Mouse (Mus musculus) midbrain, embryonic 10.5 days (tissue): ENCODE measurements around the gene Fdps. TPM values are rescaled to one million over a fixed set of nuclear protein-coding genes. Genes with fewer than 3 reads are reported as not detected.

Experiments used
- DNase-seq: peaks from one replicate; pipeline ENCODE4 v3.0.0-alpha.2; 2017; ENCODE audit warnings: low spot score
- H3K27ac ChIP-seq: fragments of 300-500 bp; sonication (generic); replicated peaks from 2 replicates; pipeline ENCODE4 v1.5.1; 2016; ENCODE audit warnings: mild to moderate bottlenecking
- H3K27me3 ChIP-seq: fragments of 300-500 bp; sonication (generic); 2 replicates; pipeline ENCODE4 v1.6.1; 2016; ENCODE audit warnings: low read depth, mild to moderate bottlenecking; ENCODE audit not compliant: poor library complexity, severe bottlenecking
- H3K36me3 ChIP-seq: fragments of 300-500 bp; sonication (generic); 2 replicates; pipeline ENCODE4 v1.6.1; 2016; ENCODE audit warnings: mild to moderate bottlenecking, moderate library complexity
- H3K4me1 ChIP-seq: fragments of 300-500 bp; sonication (generic); 2 replicates; pipeline ENCODE4 v1.6.1; 2016
- H3K4me3 ChIP-seq: fragments of 300-500 bp; sonication (generic); 2 replicates; pipeline ENCODE4 v1.5.1; 2016; ENCODE audit warnings: mild to moderate bottlenecking, moderate library complexity
- H3K9me3 ChIP-seq: fragments of 300-500 bp; sonication (generic); replicated peaks from 2 replicates; pipeline ENCODE4 v1.6.1; 2016; ENCODE audit warnings: mild to moderate bottlenecking
- WGBS: fragments of 180-500 bp; shearing (Covaris S2); methylation state at CpG from one replicate; pipeline ENCODE4 v1.1.7; 2016; 5-methylcytosine and 5-hydroxymethylcytosine counted together
- polyA plus RNA-seq: library from polyadenylated mRNA; unstranded; fragments of >200 nt; fragmentation: Nextera tagmentation; extraction: Ambion mirVana; gene quantifications from 2 replicates; pipeline ENCODE4 v1.2.1, GENCODE M21; 2016

Gene Fdps
- polyA plus RNA-seq, 1 experiment from 2014 or later, result 366 TPM

DNA sequence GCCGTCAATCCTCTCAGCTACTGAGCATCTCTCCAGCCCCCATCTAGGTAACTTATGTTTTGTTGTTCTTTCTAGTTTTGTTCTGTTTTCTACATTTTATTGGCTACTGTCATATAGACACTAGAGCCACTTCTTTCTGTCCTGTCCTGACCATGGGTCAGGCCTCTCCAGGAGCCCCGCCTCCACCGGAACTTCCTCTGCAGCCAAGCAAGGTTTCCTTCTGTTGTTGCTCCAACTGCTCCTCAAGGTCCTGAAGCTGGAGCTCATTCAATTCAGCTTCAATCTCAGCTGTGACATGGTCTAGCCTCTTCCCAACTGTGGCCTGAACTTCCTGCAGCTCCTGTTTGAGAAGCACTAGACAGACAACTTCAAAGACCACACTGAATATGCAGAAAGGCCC is 28.1 kb upstream of the Fdps start:
- WGBS, result 90% methylated on average over 3 of the region's 3 CpGs
- Histone ChIP-seq H3K9me3 (no peaks in the 10 kb centered on the region), H3K4me3 (no peak overlapping the region), H3K27me3 (peaks cover 22% of the 10 kb centered on the region), H3K36me3 (no peaks in the 10 kb centered on the region), H3K27ac (no peak overlapping the region), H3K4me1 (peaks cover 17% of the 10 kb centered on the region)
- DNase-seq, result no peak

DNA sequence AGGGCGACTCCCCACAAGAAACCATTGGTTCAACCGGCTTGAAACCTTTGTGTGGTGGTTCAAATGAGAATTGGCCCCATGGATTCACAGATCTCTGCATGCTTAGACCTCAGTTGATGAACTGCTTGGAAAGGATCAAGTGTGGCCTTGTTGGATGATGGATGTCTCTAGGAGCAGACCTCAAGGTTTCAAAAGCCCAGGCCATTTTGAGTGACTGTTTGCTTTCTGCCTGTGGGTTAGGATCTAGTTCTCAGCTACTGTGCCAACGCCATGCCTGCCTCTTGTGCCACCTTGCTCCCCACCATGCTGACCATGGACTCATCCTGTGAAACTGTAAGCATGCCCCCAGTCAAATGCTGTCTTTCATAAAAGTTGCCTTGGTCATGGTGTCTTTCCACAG is 24.2 kb upstream of the Fdps start:
- H3K9me3 ChIP-seq, result no peaks in the 10 kb centered on the region
- 83% methylated on average over 3 of the region's 3 CpGs for WGBS
- DNase-seq, result no peak
- no peaks in the 10 kb centered on the region for H3K36me3 ChIP-seq
- no peak overlapping the region for H3K27ac ChIP-seq
- H3K4me3 ChIP-seq, result no peak overlapping the region
- H3K4me1 ChIP-seq, result 0 out of 2 replicates have a peak, but pooled peaks cover 7% of the 10 kb centered on the region
- H3K27me3 ChIP-seq, result no peaks in the 10 kb centered on the region

DNA sequence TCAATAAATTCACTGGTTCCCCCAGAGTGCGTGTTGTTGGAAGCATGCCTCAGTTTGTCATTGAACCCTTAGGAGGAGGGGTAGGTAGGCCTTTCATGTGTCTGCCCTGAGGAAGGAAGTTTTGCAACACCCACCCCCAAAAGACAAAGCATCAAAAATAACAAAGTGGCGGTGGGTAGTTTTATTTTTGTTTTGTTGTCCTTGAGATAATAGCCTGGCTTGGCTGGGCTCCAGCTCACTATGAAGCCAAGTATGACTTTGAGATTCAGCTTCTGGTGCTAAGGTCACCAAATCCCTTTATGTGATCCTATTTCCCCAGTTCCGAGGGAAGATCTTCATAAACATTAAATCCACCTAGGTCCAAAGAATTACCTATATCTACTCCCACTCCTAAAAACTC is 22.5 kb upstream of the Fdps start:
- Histone ChIP-seq H3K9me3 (no peaks in the 10 kb centered on the region), H3K4me1 (0 out of 2 replicates have a peak, but pooled peaks cover 7% of the 10 kb centered on the region), H3K36me3 (no peaks in the 10 kb centered on the region), H3K4me3 (no peak overlapping the region), H3K27me3 (no peaks in the 10 kb centered on the region), H3K27ac (no peak overlapping the region)
- WGBS, result 87% methylated on average over 3 of the region's 3 CpGs
- no peak for DNase-seq

DNA sequence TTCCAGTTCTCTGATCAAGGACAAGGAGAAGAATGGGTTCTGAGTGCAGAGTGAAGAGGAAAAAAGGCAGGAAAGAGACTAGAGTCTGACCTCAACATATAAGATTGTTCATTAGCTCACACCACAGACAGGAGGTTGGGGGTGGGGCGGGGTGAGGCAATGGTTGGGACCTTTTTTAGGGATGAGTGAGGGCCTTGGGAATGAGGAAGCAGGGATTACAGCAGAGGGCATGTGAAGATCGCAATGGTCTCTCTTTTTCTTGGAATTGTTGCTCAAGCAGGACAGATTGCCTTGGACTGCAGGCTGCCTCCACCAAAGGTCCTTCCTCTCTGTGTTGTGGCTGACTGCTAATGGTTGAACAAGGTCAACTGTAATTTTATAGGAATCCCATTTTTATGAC is 21.6 kb upstream of the Fdps start:
- H3K4me3 ChIP-seq, result no peak overlapping the region
- WGBS, result 84% methylated on average over 2 of the region's 2 CpGs

DNA sequence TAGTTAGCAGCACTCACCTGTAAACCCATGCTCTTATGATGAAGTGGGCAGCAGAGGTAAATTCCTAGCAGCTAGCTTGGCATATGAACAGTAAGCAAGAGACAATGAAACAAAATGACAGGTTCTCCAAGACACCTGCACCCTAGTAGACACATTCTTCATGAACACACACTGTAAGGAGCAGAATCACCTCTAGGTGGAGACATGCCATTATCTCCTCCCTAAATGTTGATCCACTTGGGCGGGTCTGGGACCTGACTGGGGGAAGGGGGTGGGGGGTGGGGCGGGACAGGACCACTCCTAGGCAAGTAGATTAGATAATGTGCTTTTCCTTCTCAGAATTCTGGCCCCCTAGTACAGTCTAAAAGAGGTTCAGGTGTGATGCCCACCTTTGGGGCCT is 13.8 kb upstream of the Fdps start:
- H3K36me3 ChIP-seq, result no peaks in the 10 kb centered on the region
- 14% methylated on average over 2 of the region's 2 CpGs for WGBS
- no peak overlapping the region for H3K4me3 ChIP-seq
- no peaks in the 10 kb centered on the region for H3K9me3 ChIP-seq
- no peaks in the 10 kb centered on the region for H3K27me3 ChIP-seq
- H3K27ac ChIP-seq, result no peak overlapping the region
- no peak for DNase-seq
- H3K4me1 ChIP-seq, result no peaks in the 10 kb centered on the region

More for the DNA sequence above, 21.6 kb upstream of the Fdps start:
- Histone ChIP-seq H3K9me3 (no peaks in the 10 kb centered on the region), H3K27me3 (no peaks in the 10 kb centered on the region), H3K27ac (no peak overlapping the region), H3K36me3 (no peaks in the 10 kb centered on the region), H3K4me1 (0 out of 2 replicates have a peak, but pooled peaks cover 3% of the 10 kb centered on the region)
- DNase-seq, result no peak

DNA sequence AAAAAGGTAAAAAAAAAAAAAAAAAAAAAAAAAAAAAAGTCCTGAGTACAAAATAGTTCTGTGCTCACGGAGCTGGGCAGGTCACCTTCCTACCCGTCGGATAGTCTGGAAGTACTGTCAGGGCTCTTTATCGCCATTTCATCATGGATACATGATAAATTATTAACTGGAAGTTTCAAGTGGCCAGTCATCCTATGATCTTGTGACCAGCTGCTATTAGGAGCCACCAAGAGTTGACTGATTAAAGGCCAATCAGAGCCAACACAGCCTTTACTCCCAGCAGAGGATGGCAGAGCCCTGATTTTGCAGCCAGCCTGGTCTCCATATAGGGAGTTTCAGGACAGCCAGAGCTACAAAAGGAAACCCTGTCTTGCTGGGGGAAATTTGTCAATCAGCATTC is 11.3 kb upstream of the Fdps start:
- Histone ChIP-seq H3K27me3 (no peaks in the 10 kb centered on the region), H3K27ac (no peak overlapping the region), H3K9me3 (no peaks in the 10 kb centered on the region), H3K36me3 (no peaks in the 10 kb centered on the region), H3K4me3 (no peak overlapping the region), H3K4me1 (no peaks in the 10 kb centered on the region)
- WGBS, result 90% methylated on average over 4 of the region's 4 CpGs
- DNase-seq, result no peak

DNA sequence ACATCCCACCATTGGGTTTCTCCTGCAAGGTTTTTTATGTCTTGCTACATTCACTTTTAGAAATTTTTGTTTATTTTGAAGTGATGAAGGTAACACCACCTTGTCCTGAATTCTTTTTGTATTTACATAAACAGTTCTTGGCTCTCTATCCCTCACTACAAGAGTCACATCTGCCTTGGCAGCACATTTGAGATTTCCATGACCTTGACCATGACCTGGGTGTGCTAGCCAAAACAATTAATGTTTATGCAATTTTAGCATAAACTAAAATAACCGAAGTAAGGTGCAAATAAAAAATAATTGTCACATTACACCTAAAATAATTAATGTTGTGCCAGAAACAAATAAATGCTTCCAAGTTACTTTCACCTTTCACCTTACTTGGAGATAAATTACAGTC is 6.4 kb upstream of the Fdps start:
- no peaks in the 10 kb centered on the region for H3K9me3 ChIP-seq

DNA sequence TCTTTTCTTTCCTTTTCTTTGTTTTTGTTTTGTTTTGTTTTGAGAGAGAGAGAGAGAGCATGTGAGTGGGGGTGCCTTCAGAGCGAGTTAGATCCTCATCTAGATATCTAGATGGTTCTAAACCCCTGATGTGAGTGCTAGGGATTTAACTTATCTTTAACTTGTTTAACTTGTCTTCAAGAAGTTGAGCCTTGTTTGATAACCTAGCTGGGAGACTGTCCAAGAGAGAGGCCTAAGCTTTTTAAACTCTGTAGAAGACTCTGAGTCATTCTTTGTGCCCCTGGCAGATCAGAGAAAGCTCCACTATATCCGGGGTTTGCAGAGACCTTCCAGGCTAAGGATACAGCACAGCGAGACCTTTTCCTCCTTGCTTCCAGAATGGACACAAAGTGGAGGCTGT is 5.8 kb upstream of the Fdps start:
- no peaks in the 10 kb centered on the region for H3K9me3 ChIP-seq
- no peaks in the 10 kb centered on the region for H3K36me3 ChIP-seq
- no peaks in the 10 kb centered on the region for H3K27me3 ChIP-seq
- peaks cover 4% of the 10 kb centered on the region for H3K4me1 ChIP-seq
- H3K27ac ChIP-seq, result no peak overlapping the region
- 79% methylated on average over 3 of the region's 3 CpGs for WGBS
- no peak overlapping the region for H3K4me3 ChIP-seq
- DNase-seq, result no peak

More for the DNA sequence above, 6.4 kb upstream of the Fdps start:
- H3K36me3 ChIP-seq, result no peaks in the 10 kb centered on the region
- H3K4me1 ChIP-seq, result no peaks in the 10 kb centered on the region
- 78% methylated on average over 1 of the region's 1 CpGs for WGBS
- no peaks in the 10 kb centered on the region for H3K27me3 ChIP-seq
- no peak overlapping the region for H3K27ac ChIP-seq
- DNase-seq, result no peak
- H3K4me3 ChIP-seq, result no peak overlapping the region

DNA sequence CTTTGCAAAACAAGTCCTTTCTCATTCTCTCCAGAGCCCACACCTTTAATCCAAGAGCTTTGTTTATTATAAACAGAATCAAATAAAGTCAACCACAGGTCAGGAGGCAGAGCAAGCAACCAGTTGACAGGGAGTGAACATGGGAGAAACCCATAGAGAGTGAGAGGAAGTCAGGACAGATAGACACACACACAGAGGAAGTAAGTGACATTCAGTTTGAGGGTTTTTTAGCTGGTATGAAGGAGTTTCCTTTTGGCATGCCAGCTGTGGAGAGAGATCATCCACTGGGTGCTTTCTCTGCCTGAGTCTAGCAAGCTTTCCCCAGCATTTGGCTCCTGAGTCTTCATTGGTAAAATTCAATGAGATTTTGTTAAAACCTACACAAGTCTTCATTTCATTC is 5.1 kb upstream of the Fdps start:
- no peaks in the 10 kb centered on the region for H3K27me3 ChIP-seq
- DNase-seq, result no peak
- no peak overlapping the region for H3K27ac ChIP-seq
- no peak overlapping the region for H3K4me3 ChIP-seq
- H3K9me3 ChIP-seq, result no peaks in the 10 kb centered on the region
- H3K4me1 ChIP-seq, result peaks cover 9% of the 10 kb centered on the region
- no peaks in the 10 kb centered on the region for H3K36me3 ChIP-seq

DNA sequence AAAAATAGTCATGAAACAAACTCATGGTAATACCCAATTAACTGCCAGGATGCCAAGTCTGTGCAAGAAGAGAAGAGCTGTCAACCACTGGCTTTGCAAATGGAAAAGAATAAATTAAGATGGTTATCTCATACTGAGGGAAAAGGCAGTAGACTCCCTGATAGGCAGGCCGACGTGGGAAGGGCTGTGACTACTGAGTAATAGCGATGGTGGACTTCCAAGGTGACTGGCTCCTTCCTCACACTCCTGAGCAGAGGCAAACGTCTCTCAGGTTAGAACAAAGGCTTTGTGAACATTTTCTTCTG is 1.5 kb upstream of the Fdps start:
- Histone ChIP-seq H3K4me1 (peaks cover 38% of the 10 kb centered on the region), H3K27ac (peak overlapping the region; percentile 80), H3K27me3 (no peaks in the 10 kb centered on the region), H3K36me3 (peaks cover 22% of the 10 kb centered on the region), H3K4me3 (no peak overlapping the region), H3K9me3 (no peaks in the 10 kb centered on the region)
- DNase-seq, result no peak
- 81% methylated on average over 4 of the region's 4 CpGs for WGBS

DNA sequence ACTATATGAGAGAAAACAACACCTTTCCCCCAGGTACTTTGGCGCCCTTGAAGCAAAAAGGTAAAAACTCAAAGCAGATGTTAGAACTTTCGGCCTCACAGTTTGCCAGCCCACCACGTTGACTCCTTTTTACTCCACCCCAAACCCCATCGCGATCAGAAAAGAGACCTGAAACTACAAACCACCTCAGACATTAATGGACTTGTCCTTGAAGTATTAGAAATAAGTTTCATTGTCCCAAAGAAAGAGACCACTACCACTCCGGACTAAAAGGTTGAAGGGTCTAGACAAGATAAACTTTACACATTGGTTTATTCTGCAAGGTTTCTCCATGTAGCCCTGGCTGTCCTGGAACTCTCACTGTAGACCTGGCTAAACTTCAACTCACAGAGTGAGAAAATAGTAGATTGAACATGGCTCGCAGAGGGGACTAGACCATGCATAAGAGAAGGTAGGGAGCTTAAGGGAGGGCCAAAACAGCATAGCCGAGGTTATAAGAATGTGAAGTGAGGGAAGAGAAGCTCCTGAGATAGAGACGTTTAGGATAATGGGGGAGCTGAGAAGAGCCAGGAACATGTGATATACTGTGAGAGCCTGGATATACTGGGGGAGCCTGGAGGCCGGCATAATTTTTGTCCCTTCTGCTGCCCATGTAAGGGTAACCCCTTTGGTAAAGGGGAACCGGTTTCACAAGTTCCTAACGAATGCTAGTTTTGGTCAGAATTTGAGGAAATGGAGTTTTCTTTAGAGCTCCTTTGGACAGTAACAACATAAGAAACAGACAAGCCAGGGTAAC is 934 bp upstream of the Fdps start:
- no peak for DNase-seq
- Histone ChIP-seq H3K36me3 (peaks cover 28% of the 10 kb centered on the region), H3K27me3 (no peaks in the 10 kb centered on the region), H3K4me1 (peaks cover 41% of the 10 kb centered on the region), H3K27ac (peak overlapping the region; percentile 80), H3K9me3 (no peaks in the 10 kb centered on the region), H3K4me3 (peak overlapping the region; percentile 84)
- 66% methylated on average over 12 of the region's 12 CpGs for WGBS

DNA sequence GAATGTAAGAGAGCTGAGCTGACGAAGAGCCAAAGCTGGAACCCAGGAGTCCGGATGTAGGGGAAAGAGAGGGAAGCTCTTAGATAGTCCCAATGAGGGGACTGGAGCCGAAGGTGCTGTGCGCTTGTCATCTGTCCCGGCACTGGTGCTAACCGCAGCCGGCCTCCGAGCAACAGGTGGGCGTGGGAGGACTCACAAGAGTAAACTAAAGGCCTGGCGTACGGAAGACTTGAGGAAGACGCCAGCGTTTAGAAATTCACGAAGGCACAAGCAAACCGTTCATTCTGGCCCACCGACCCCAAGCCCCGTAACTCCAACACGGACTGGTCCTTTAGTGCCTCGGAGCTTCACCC is 324 bp downstream of the Fdps start:
- WGBS, result under 1% methylated on average over 19 of the region's 19 CpGs
- peaks cover 40% of the 10 kb centered on the region for H3K36me3 ChIP-seq
- no peak for DNase-seq

DNA sequence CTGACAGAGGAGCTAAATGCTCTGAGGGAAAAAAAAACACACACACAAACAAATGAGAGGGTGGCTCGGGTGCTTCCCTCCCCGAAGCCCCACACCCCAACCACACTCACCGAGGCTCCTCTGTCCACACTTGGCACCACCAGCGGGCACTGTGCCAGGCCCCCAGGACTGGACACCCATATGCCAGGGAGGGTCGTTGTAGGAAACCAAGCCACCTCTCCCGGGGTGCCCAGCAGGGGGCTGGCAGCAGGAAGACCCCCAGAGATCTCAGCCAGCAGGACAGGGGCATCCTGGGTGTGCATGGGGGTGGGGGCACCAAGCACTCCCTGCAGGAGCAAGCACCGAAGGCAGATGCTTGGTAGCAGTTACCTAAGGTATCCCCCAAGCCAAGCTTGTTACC is 948 bp downstream of the Fdps start, which contains the start of gene Gm43738:
TSS of gene Gm43738 (minus strand) at position 289 of the 400 bp plus-strand sequence.
- Histone ChIP-seq H3K36me3 (peaks cover 47% of the 10 kb centered on the region), H3K4me1 (peaks cover 41% of the 10 kb centered on the region), H3K9me3 (no peaks in the 10 kb centered on the region), H3K27ac (peak within 1 kb of the TSS; percentile 89), H3K4me3 (peak within 1 kb of the TSS; percentile 84), H3K27me3 (no peaks in the 10 kb centered on the region)
- no peak for DNase-seq
- WGBS, result 61% methylated on average over 7 of the region's 7 CpGs

More for the DNA sequence above, 324 bp downstream of the Fdps start:
- Histone ChIP-seq H3K4me1 (peaks cover 41% of the 10 kb centered on the region), H3K4me3 (peak overlapping the region; percentile 84), H3K27me3 (no peaks in the 10 kb centered on the region), H3K9me3 (no peaks in the 10 kb centered on the region), H3K27ac (peak overlapping the region; percentile 89)
